Mouse (Mus musculus): Measurements from ENCODE around the gene Kcne4.
"Not testable (repeated sequence)": the region's sequence is repeated elsewhere in the genome, so short reads cannot be mapped to it uniquely, and the experiment has no call there.

The Kcne4 gene

GRCm38 (mm10) chr1:78816639-78817038 is at the start of gene Kcne4:
Gene Kcne4, plus strand, starts transcription at chr1:78816758.
- DNase-seq: no peak

GRCm38 (mm10) chr1:78781899-78782298 is 34.7 kb upstream of the Kcne4 start:
- no peak for DNase-seq

DNA sequence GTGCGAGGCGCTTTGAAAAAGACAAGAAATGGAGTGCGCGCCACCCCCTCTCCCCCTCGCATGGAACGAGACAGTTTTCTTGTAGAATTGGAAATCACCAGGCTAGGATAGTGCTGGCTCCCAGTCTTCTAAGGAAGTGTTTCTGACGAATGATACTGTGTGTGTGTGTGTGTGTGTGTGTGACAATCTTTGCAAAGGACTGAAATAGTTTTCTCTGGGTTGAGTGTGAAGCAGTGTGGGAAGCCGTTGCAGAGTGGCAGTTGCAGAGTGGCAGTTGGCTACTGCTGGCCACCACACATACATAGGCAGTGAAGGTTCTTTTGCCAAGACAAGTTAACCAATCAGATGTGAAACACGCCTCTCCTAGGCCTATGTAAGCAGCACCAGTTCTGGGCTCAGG is 31.6 kb upstream of the Kcne4 start:
- DNase-seq: not testable (repeated sequence)

DNA sequence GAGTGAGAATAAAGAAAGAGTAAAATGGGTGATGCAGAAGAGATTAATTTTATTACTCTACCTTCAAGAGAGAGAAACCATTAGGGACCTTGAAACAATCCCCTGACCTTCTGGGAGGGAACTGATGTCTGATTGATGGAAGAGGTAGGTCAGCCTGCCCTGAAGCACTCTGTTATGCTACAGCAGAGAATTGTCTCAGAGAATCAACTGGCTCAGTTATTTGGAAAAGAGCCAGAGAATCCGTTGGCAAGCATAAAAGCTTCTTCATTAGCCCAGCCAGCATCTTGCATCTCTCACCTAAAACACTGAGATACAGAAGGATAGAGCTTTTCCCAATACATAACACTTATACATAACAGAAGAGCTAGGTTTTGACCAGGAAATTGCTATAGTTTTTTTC is 26.8 kb upstream of the Kcne4 start:
- DNase-seq: no peak

DNA sequence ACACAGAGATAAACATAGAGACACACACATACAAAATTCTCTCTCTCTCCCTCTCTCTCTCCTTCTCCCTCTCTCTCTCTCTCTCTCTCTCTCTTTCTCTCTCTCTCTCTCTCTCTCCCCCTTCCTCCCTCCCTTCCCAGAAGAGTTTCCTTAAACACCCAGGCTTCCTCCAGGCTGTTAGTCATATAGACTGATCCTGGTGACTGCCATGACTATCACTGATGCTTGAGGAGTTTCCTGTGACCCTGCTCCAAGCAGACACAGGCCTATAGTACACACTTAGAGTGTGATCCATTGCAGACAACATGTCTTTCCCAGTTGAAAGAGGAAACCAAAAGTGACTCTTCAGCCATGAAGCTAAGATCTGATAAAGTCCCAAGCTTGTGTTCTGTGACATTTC is 9.1 kb upstream of the Kcne4 start:
- no peak for DNase-seq

GRCm38 (mm10) chr1:78809819-78810218 is 6.7 kb upstream of the Kcne4 start:
- no peak for DNase-seq

- DNase-seq: no peak
Observed at GRCm38 (mm10) chr1:78810904-78811303, 5.7 kb upstream of the Kcne4 start.

GRCm38 (mm10) chr1:78811975-78812490 is 4.5 kb upstream of the Kcne4 start:
- DNase-seq: no peak

- no peak for DNase-seq
Observed at GRCm38 (mm10) chr1:78817756-78818155, 1.2 kb downstream of the Kcne4 start.

DNA sequence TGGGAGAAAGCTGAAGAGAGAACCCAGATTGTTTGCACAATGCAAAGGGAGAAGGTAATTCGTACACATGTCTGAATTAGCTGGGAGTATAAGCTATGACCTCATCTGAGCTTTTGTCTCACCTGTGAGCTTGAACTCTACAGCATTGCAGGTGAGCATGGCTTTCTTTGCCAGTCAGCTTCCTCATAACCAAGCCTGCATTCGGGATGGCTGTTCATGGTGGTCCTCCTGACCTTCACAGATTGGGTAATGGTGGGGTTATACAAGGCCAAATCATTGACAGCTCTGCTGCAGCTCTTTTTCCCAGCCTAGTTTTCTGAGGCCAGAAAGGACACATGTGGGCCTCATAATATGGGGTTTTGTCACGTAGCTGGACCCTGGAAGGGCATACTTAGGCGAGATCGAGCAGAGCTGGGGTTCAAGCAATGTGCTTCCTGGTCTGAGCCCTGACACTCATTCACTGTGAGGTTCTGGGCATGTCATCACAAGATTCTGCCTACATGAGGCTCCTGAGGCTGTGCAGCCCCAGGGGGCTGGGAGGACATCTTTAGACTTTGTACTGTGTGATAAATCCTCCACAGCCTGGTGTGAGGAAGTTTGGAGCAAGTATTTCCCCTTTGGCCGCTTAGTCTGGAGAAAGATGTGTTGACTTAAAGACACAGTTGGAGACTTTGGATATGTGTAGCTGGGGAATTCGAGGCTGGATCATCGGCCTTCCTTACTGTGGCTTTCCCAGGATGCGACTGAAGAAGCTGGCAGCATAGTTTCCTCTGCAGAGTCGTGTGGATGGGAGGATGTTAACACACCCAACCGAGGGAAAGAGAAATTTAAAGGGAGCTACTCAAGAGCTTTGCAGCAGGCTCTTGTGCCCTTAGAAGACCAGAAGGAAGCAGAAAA is 2.3 kb downstream of the Kcne4 start:
- DNase-seq: no peak

GRCm38 (mm10) chr1:78819592-78819991 is 3.0 kb downstream of the Kcne4 start:
- no peak for DNase-seq

GRCm38 (mm10) chr1:78820176-78820575 is 3.6 kb downstream of the Kcne4 start:
- DNase-seq: no peak

GRCm38 (mm10) chr1:78821111-78821510 is 4.6 kb downstream of the Kcne4 start:
- DNase-seq: no peak

DNA sequence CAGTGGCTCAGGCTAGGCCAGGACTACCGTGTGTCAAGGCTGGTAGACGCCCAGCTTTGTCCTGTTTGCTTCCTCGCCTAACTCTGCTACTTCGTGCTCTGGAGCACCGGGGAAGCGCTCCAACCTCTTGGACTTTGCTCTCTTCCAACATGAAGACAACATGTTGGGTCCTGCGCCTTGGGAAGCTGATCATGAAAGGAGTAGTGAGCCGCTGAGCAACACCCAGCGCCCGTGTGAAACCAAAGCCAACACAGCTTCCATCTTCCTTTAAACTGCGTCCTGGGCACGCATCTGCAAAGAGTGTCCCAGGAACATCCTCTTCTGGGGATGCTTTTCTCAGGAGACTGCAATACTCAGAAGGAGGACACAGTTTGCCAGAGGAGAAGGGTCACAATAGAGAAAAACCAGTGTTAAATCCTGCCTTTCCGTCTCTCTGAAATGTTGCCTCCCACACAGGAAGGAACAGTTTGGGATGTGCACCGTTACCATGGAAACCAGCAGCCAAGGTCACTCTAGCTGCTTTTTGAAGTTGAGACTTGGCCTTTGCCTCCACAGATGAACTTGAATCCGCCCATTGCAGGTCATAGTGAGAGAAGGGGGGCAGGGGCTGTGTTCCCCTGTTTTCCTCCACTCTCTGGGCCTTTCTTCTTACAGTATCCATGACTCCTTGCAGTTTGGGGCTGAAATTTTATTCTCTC is 5.3 kb downstream of the Kcne4 start:
- DNase-seq: no peak

DNA sequence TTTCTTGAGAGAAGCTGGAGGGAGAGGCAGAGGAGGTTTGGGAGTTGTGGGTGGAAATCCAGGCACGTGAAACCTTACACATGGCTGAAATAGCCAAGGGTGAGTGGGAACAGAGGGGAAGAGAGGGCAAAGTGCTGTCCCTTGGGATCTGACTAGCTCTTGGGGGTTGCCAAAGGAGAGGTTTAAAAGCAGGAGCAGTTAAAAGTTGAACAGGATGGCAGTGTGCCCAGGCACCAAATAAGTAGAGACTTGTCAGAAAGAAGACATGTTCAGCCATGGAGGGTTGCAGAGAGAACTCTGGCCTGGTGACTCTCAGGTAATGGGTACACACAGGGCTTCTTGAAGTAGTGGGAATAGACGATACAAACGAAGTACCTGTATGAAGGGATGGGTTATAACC is 8.7 kb downstream of the Kcne4 start:
- DNase-seq: no peak

- DNase-seq: no peak
Observed at GRCm38 (mm10) chr1:78838468-78838867, 21.9 kb downstream of the Kcne4 start.

- no peak for DNase-seq
Observed at GRCm38 (mm10) chr1:78840769-78841168, 24.2 kb downstream of the Kcne4 start.

- DNase-seq: no peak
Observed at GRCm38 (mm10) chr1:78845661-78846060, 29.1 kb downstream of the Kcne4 start.

GRCm38 (mm10) chr1:78846471-78846870 is 29.9 kb downstream of the Kcne4 start:
- peak; percentile 32 for DNase-seq

- peak; percentile 12 for DNase-seq
Observed at GRCm38 (mm10) chr1:78852408-78853093, 36.0 kb downstream of the Kcne4 start.

DNA sequence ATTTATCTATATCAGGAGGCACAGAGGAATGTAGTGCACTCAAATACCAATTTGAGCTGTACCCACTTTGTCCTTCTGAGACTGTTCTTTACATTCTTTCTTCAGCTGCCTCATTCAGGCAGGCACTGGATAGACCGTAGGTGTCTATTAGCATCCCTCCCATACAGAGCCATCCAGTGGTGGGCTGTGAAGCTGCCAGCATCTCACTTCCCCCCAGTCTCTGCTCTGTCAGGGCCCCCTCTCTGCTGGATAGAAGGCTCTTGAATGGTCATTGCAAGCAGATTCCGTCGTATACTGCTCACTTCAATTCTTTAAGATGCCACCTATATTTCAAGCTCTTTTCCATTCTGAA is 36.5 kb downstream of the Kcne4 start:
- DNase-seq: no peak

GRCm38 (mm10) chr1:78854306-78854705 is 37.7 kb downstream of the Kcne4 start:
- no peak for DNase-seq

GRCm38 (mm10) chr1:78859573-78859972 is 43.0 kb downstream of the Kcne4 start:
- DNase-seq: no peak

GRCm38 (mm10) chr1:78860056-78860455 is 43.5 kb downstream of the Kcne4 start:
- no peak for DNase-seq
